Mouse (Mus musculus) erythroblast, embryonic 14.5 days (primary cell): Measurements from ENCODE around the gene Pde7b. TPM values are rescaled to one million over a fixed set of nuclear protein-coding genes. Genes with fewer than 3 reads are reported as not detected.
"Not testable (repeated sequence)": the region's sequence is repeated elsewhere in the genome, so short reads cannot be mapped to it uniquely, and the experiment has no call there.

Source experiments
- H3K27me3 ChIP-seq: 2 replicates; pipeline ENCODE4 v1.6.1; 2012; ENCODE audit warnings: inconsistent platforms; ENCODE audit not compliant: control insufficient read depth
- H3K36me3 ChIP-seq: 2 replicates; pipeline ENCODE4 v1.6.1; 2012; ENCODE audit warnings: mild to moderate bottlenecking, inconsistent platforms; ENCODE audit not compliant: control insufficient read depth
- H3K4me1 ChIP-seq: 2 replicates; pipeline ENCODE4 v1.6.1; 2012; ENCODE audit warnings: inconsistent platforms; ENCODE audit not compliant: control insufficient read depth
- H3K4me3 ChIP-seq: replicated peaks from 2 replicates; pipeline ENCODE3; 2012; ENCODE audit warnings: moderate library complexity, mild to moderate bottlenecking, inconsistent platforms
- H3K9me3 ChIP-seq: 2 replicates; pipeline ENCODE4 v1.6.1; 2012; ENCODE audit warnings: low read length, inconsistent platforms, mixed read lengths; ENCODE audit not compliant: control insufficient read depth
- GATA1 ChIP-seq: IDR thresholded peaks from 2 replicates; pipeline ENCODE4 v1.6.1; 2012; ENCODE audit warnings: low read length, inconsistent platforms, mixed read lengths
- TAL1 ChIP-seq: IDR thresholded peaks from 3 replicates; pipeline ENCODE4 v1.6.1; 2012; ENCODE audit warnings: low read length, inconsistent platforms, mixed read lengths
- polyA plus RNA-seq: library from polyadenylated mRNA; stranded (reverse); fragments of >175 nt; gene quantifications from 2 replicates; pipeline ENCODE4 v1.2.3, GENCODE M21; 2012

The Pde7b gene
- polyA plus RNA-seq, 1 experiment, result not detected

GRCm38 (mm10) chr10:20550161-20550560, 174.7 kb downstream of the Pde7b start:
- Histone ChIP-seq H3K4me1 (no peaks in the 10 kb centered on the region), H3K4me3 (no peak overlapping the region), H3K9me3 (no peaks in the 10 kb centered on the region), H3K27me3 (peaks cover 12% of the 10 kb centered on the region), H3K36me3 (no peaks in the 10 kb centered on the region)
- TF ChIP-seq GATA1 (no peak), TAL1 (no peak)

- H3K4me1 ChIP-seq, result no peaks in the 10 kb centered on the region
- H3K4me3 ChIP-seq, result no peak overlapping the region
- TF ChIP-seq TAL1 (no peak), GATA1 (no peak)
- peaks cover 15% of the 10 kb centered on the region for H3K27me3 ChIP-seq
- no peaks in the 10 kb centered on the region for H3K36me3 ChIP-seq
- no peaks in the 10 kb centered on the region for H3K9me3 ChIP-seq
Measured at GRCm38 (mm10) chr10:20548833-20549710, 175.8 kb downstream of the Pde7b start.

GRCm38 (mm10) chr10:20547951-20548551, 176.8 kb downstream of the Pde7b start:
- TF ChIP-seq TAL1, result no peak
- no peak for TF ChIP-seq GATA1
- H3K27me3 ChIP-seq, result peaks cover 15% of the 10 kb centered on the region
- H3K4me1 ChIP-seq, result no peaks in the 10 kb centered on the region
- no peaks in the 10 kb centered on the region for H3K9me3 ChIP-seq
- no peak overlapping the region for H3K4me3 ChIP-seq
- H3K36me3 ChIP-seq, result no peaks in the 10 kb centered on the region

GRCm38 (mm10) chr10:20543121-20543520, 181.8 kb downstream of the Pde7b start:
- H3K4me1 ChIP-seq, result no peaks in the 10 kb centered on the region
- H3K27me3 ChIP-seq, result peaks cover 12% of the 10 kb centered on the region
- TF ChIP-seq GATA1, result no peak
- no peak for TF ChIP-seq TAL1
- H3K9me3 ChIP-seq, result no peaks in the 10 kb centered on the region
- no peaks in the 10 kb centered on the region for H3K36me3 ChIP-seq
- no peak overlapping the region for H3K4me3 ChIP-seq

GRCm38 (mm10) chr10:20533811-20534210, 191.1 kb downstream of the Pde7b start:
- no peak for TF ChIP-seq TAL1
- no peak for TF ChIP-seq GATA1
- Histone ChIP-seq H3K4me3 (no peak overlapping the region), H3K9me3 (no peaks in the 10 kb centered on the region), H3K36me3 (no peaks in the 10 kb centered on the region), H3K4me1 (no peaks in the 10 kb centered on the region), H3K27me3 (no peaks in the 10 kb centered on the region)

- no peaks in the 10 kb centered on the region for H3K27me3 ChIP-seq
- TF ChIP-seq GATA1, result no peak
- TF ChIP-seq TAL1, result no peak
- no peaks in the 10 kb centered on the region for H3K36me3 ChIP-seq
- no peak overlapping the region for H3K4me3 ChIP-seq
- H3K9me3 ChIP-seq, result no peaks in the 10 kb centered on the region
- no peaks in the 10 kb centered on the region for H3K4me1 ChIP-seq
Measured at GRCm38 (mm10) chr10:20531921-20532320, 193.0 kb downstream of the Pde7b start.

- H3K4me3 ChIP-seq, result no peak overlapping the region
- no peaks in the 10 kb centered on the region for H3K27me3 ChIP-seq
- TF ChIP-seq GATA1 (no peak), TAL1 (no peak)
- no peaks in the 10 kb centered on the region for H3K4me1 ChIP-seq
- H3K9me3 ChIP-seq, result no peaks in the 10 kb centered on the region
- H3K36me3 ChIP-seq, result no peaks in the 10 kb centered on the region
Measured at GRCm38 (mm10) chr10:20528544-20529411, 196.1 kb downstream of the Pde7b start.

GRCm38 (mm10) chr10:20527737-20528136, 197.1 kb downstream of the Pde7b start:
- Histone ChIP-seq H3K36me3 (no peaks in the 10 kb centered on the region), H3K4me3 (no peak overlapping the region), H3K27me3 (no peaks in the 10 kb centered on the region), H3K4me1 (no peaks in the 10 kb centered on the region), H3K9me3 (no peaks in the 10 kb centered on the region)
- TF ChIP-seq TAL1, result no peak
- no peak for TF ChIP-seq GATA1

GRCm38 (mm10) chr10:20518529-20518889, 206.4 kb downstream of the Pde7b start:
- Histone ChIP-seq H3K4me1 (peaks cover 13% of the 10 kb centered on the region), H3K4me3 (no peak overlapping the region), H3K27me3 (no peaks in the 10 kb centered on the region), H3K9me3 (no peaks in the 10 kb centered on the region), H3K36me3 (peaks cover 3% of the 10 kb centered on the region)
- TF ChIP-seq GATA1, result no peak
- no peak for TF ChIP-seq TAL1

- Histone ChIP-seq H3K4me3 (peak overlapping the region; percentile 47), H3K4me1 (peaks cover 13% of the 10 kb centered on the region)
- H3K27me3 ChIP-seq, H3K36me3 ChIP-seq, H3K9me3 ChIP-seq: not testable (repeated sequence)
Measured at GRCm38 (mm10) chr10:20517756-20518528, 206.9 kb downstream of the Pde7b start.
